Mouse (Mus musculus) spleen, postnatal 36 days (tissue): ENCODE data around the gene Gkn2.

Experiments used
- DNase-seq, 2 experiments: peaks; one replicate each; pipeline ENCODE4 v3.0.0; 2022; ENCODE audit warnings: low spot score in 2 of 2, mixed read lengths in 1 of 2

The Gkn2 gene

DNA sequence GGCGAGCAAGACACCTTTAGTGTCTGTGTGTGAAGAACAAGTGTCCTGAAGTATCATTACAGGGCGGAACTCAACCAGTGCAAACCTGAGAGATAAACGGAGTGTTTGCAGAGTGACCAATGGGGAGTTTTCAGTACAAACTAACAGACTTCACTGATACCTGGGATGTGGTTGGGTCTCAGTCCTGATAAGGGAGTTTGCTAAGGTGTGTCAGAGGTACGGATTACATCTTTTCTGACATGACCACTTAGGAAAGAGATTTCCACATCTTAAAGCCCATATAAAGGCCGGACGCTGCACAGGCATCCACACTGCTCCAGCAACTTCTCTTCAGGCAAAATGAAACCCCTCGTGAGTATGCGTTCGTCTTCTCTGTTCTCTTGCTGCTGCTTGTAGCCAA is at the start of gene Gkn2:
Gene Gkn2 (plus strand): TSS at position 301 of the 400 bp plus-strand sequence.
- no peak for DNase-seq

DNA sequence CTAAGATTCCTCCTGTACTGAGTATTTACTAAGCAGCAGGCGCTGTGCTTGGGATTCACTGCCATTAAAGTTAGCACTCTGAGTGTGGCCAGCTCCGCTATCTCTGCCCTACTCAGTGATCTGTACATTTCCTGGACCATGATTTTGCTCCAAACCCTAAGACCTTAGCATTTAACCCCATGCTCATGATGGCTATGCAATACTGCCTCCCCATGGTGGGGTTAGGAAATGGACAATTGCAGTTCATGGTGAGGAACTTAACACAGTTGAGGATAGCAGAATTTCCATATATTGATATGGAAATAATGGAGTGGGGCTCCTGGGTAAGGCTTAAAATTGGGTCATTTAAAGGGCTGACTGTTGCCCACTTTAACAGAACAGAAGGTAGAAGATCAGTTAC is 49.8 kb upstream of the Gkn2 start:
- DNase-seq: peak; percentile 31 to 46

DNA sequence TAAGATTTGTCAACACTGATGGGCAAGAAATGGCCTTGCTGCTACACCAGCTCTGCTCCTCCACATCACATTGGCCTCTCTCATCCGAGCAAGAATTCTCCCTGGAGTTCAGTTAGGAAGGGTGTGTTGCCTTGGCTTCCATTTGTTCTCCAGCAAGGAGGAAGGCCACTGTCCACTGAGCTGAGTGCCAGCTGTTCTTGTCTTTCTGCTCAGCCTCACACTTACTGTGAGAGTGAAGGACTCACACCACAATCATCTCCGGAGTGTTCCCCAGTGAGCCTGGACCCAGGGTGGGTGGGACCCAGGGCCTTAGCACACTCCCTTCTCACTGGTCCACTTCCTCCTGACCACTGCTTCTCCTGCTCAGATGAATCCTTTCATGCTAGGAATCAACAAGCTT is 46.2 kb upstream of the Gkn2 start:
- no peak for DNase-seq

DNA sequence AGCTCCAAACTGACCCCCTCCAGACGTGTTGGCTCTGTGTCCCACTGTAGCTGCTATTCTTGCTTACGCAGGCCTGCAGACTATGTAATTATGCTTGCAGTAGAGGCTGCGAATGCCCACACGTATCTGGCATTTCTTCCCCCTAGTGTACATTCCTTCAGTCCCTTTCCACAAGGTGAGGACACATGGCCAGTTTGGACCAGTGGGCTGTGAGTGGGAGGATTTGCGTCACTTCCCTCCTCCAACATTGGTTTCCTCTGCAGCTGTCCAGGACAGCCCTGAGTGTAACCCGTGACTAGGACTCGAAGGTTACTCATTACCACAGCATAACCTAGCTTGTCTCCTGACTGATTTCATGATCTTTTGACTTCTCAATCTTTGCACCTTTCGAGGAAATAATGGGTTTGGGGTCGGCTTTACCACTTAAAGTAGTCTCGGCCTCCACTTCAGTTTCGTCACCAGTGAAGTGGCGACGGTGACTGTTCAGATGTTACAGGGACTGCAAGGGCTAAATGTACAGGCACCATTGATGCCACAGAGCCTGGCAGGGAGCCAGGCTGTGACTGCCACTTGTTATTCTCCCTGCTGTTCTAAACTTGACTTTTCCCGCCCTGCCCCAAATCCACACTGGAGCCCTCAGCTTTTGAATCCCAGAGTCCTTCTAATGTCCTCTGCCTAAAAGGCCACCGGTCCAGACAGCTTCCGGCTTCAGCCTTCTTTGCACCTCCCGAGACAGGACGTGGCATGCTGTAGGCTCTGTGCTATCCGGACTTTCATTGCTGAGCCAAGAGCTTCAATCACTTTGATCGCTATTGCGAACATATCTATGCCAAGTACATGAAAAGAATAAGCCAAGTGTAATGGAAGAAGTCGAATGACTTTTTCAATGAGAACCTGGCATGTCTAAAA is 44.6 kb upstream of the Gkn2 start:
- no peak for DNase-seq

DNA sequence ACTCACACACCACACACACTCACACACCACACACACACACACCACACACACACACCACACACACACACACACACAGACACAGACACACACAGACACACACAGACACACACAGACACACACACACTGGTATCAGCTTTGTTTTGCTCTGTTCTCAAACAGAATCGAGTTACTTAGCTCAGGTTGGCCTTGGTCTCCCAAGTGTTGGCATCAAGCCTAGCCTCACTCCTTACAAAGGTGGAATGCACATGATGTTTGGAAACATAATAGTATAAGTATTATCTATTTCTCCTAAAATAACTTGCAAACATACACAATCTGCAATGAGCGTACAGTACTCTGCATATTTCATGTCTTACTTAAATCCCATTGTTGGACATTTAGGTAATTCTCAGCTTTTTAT is 40.8 kb upstream of the Gkn2 start:
- no peak for DNase-seq

DNA sequence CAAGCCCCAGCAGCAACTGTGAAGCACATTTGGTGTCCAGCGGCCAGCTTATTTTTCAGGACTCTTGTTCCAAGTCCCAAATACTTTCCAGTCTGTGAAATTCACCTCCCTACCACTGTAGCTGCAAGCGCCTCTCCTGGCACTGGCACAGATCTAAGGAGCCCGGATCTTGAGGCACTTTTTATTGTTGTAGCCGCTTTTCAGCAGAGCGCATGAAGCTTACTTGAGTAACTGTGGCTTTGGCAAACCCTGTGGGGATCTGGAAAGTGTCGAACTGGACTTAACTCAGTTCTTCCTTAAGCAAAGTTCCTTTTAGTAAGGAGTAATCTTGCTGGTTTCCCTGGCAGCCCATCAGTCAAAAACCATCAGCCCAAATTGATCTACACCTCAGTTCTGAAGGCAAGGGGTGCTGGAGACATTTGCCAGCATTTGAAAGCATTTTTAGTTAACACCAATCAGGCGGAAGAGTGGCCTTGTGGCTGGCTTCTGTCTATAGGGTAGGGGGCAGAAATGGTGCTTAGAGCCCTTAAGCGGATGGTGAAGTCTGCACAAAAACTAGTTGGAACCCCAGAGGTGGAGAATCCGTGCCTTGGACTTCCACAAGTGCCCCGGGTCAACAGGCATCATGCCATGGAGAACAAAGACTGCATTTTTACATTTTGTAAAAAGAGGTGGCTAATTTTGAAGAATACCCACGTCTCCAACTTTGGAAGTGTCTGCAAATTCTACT is 38.6 kb upstream of the Gkn2 start:
- no peak for DNase-seq

DNA sequence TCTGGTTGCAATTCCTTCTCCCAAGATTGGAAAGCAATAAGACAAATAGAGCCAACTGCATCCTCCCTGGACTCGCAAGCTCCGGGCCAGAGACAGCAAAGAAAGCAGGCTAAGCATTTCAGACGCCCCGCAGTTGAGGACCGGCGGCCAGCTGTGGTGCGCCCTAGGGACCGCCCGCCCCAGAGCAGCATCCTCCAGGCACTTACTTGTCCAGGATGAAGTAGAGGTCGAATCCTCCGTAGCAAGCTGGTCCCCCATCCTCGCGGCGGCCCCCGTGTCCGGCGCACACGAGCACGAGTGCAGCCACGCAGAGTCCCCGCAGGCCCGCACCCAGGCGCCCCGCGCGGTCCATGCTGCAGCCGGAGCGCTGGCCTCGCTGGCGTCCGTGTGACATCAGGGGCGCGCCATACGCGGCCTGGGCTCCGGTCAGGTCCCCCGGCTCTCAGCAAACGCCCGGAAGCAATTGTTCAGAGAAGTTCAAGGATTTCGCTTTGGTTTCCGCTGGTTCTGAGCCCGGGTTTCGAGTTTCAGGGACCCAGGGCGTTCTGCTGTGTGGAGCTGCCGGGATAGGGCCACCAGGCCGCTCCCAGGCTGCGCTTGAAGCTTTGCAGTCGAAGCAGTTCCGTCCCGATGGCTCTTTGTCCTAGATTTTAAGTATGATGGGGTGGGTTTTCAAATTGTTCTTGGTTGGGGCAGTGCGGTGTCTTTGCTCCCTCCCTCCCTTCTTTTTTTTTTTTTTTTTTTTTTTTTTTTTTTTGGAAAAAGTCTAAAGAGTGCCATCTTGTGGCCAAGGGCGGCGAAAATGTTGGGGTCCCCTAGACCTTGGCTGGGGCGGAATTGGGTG is 37.8 kb upstream of the Gkn2 start, which contains the start of gene Antxr1:
Gene Antxr1 (minus strand): TSS at position 731 of the 844 bp plus-strand sequence.
- peak in 1 of 2 experiments; percentile 8 for DNase-seq

DNA sequence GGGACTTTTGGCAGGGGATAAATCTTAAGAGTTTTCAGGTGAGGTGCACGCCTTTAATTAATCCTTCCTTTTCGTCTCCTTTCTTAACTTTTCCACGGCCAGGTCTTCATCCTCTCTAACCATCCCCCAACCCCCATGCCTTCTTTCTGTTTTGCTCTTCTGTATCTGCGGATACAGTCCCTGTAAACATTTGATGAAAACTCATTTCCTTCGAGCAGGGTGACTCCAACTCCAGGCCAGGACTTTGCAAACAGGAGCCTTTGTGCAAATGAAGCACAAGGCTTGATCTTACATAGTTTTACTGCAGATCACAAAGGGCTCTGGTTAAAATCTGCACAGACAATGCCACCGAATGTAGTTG is 37.2 kb upstream of the Gkn2 start:
- DNase-seq: no peak

DNA sequence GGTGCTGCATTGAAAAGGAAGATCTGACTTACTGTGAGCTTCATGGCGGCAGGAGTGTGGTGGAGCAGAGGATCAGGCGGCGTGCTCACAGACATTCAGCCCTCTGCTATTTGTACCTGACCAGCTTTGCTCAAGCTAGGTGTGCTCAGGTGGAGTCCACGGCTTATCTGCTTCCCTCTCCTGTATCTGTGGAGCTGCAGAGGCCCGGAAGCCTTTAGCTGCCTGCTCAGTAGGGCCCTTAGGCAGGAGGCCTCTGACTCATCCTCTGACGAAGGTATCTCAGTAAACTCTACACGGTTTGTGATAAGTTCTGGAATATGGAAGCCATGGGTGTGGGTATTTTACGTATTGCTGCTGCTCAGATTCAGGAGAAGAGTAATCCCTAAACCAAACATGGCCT is 22.3 kb upstream of the Gkn2 start, which contains the start of gene Gkn1:
Gene Gkn1 (minus strand): TSS at position 114 of the 400 bp plus-strand sequence.
- DNase-seq: no peak

DNA sequence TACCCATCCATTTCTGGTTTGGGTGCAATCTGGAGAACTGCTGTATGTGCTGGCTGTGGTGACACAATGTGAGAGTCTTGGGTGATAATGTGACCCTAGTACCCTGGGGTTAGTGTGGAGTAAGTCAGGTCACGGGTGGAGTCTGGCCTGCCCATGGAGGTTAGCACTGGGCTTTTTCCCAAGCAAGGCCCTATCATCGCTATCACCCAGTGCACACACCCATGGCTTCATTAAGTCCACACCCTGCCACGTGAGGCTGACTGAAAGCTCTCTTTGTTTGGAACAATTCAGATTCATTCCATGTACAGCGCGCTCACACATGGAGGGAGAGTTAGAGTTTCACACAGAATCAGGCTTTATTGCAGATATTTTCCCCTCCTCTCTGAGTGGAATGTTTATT is 18.7 kb upstream of the Gkn2 start:
- DNase-seq: no peak

DNA sequence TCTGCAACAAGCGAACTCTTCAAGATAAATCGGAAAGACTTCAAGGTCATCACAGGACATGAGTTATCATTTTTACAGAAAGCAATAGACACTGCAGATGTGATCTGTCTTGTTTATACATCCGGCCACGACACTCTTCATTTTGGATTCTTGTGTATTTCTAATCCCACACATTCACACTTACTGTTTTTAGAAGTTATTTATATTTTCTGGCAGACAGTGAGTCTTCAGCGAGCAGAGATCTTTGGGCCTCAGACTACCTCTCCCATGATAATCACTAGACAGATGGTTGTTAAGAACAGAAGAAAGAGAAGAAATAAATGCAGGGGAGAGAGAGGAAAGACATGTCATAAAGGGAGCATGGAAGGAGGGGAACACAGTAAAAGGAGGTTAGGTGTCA is 3.9 kb upstream of the Gkn2 start:
- DNase-seq: no peak

DNA sequence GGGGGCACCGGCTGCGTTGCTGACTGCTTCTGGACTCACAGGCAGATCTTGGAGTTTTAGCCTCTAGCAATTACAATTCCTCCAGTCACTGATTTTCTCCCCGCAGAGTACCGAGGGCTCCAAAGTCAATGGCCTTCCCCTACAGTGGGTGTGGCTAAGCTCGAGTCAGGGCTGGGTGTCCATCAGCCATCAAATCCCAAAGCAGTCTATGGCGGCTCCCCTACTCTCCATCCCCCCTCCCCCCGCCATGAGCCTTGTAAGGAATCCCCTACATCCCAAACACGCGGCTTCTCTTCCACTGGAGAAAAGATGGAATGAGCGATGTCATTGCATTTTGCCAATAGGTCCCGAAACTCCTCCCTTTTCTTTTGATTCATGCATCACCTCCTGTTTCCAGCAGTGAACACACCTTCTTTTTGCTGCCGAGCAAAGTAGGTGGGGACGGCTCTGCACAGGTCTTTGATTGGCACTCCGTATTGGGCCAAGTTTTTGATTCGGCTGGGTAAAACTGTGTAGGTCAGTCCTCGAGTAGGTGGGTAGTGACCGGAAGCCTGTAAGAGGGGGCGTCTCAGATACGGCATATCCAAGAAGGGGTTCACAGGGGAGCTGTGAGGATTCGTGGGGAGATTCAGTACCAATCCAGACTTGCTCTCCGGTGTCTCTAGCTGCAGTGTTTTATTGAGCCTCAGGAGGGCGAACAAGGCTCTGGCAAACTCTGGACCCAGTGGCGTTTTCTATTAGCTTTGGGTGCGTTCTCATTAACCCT is 11.0 kb downstream of the Gkn2 start:
- no peak for DNase-seq

DNA sequence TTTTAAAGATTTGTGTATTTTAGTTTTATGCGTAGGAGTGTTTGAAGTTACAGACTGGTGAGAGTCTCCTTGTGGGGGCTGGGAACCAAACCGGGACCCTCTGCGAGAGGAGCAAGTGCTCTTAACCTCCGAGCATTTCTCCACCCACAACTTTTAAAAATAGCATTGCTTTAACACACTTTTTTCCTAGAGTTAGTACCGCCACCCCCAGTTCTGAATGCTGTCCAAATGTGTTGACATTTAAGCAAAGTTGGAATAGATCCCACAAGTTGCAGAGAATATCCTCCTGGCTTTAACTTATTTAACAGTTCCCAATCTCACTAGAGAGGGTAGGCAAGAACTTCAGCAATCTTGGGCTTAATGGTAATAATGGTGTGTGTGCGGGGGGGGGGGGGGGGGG is 11.6 kb downstream of the Gkn2 start:
- DNase-seq: no peak

DNA sequence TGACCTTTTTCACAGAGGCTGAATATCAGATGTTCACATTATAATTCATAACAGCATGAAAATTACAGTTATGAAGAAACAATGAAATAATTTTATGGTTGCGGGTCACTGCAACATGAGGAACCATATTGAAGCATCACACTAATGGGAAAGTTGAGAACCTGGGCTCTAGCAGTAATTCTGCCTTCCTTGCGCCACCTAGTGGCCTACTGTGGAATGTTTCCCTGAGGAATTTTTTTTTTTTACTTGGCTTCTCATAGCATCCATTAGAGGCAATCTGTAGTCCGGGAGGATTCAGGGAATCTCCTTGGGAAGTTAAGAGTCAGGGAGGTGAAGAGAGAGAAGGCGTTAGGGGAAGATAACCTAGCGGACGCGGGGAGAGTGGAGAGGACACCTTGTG is 13.0 kb downstream of the Gkn2 start:
- peak; percentile 8 to 29 for DNase-seq

DNA sequence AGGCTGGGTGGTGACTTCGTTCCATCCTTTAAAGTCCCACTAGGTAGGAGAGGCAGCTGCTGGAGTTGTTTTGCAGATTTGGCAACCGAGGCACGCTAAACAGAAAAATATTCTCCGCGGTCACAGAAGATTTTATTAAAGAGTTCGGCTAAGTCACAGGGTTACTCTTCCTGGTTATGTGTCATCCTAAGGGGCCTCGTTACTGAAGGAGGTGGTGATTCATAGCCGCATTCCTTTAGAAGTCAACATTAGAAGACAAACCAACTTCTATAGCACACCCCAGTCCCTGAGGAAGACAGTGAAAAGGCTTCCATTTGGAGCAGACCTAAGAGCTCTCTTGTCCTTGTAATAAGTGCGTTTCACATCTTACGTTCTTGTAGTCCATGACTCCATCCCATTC is 13.5 kb downstream of the Gkn2 start:
- no peak for DNase-seq

DNA sequence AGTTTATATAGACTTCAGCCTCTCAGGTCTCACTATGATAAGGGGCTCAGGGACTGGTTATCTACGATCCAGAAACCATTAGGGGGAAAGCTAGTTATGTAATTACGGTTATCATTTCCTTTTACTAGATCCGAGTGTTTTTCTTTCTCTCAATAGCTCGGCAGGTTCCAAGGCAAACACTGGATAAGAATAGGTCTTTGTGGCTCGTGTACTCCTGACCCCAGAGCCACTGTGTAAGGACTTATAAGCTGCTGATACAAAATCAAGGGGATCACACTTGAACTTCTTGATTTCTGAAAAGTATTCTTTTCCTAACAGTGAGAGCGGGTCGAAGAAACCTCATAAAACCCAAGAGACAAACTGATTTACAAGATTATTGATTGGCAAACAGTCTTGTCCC is 15.7 kb downstream of the Gkn2 start, which contains the start of gene Gkn3:
Gene Gkn3 (minus strand): TSS at position 59 of the 400 bp plus-strand sequence.
- no peak for DNase-seq

DNA sequence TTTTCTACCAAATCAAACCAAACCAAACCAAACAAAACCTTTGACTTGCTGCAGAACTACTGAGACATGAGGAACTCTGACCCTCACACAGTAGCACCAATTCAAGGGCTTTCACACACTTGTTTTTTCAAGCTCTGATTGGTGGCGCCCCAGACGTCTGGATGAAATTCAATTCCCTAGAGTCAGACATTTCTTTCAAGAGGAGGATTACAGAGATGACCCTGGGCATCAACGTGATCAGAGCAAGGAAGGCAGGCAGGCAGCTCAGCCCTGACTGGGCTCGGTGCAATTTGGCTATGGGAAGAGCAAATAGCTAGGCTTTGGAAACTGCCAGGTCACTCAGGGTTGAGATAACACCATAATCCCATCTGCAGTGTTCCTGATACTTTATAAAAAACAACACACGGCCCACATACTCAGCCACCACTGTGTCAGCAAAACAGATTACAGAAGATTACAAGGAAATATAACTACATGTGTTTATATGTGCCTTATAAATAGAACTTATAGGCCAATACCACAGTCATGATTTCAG is 16.4 kb downstream of the Gkn2 start:
- no peak for DNase-seq

DNA sequence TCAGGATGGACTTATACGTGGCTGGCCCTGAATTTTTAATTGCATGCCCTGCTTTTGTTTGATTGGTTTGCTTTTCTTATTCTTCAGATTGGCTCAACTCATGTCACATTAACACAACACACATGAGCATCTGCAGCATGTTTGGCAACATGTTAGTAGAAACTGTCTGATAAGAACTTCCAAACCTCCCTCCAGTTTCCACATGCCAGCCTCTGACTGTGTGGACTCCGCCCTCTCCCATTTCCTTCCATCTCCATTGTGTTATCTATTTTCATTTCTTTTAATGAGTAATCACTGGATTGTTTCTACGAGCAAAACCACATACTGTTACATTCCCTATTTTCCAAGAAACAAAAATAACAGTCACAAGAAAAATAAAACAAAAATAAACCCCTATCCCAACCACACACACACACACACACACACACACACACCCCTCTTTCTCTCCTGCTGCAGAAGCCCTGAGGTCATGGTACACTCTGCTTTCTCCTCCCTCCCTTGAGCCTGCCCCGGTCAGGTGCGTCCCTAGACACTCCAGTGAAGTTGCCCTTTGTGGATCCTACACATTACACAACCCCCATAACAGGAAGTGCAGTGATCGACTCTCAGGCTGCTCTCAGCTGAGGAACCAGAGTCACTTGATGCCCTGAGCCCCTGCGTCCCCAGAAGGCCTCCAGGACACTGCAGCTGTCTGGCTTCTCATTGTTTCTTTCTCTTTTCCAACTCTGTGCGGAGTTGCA is 20.5 kb downstream of the Gkn2 start:
- DNase-seq: peak in 1 of 2 experiments; percentile 8

DNA sequence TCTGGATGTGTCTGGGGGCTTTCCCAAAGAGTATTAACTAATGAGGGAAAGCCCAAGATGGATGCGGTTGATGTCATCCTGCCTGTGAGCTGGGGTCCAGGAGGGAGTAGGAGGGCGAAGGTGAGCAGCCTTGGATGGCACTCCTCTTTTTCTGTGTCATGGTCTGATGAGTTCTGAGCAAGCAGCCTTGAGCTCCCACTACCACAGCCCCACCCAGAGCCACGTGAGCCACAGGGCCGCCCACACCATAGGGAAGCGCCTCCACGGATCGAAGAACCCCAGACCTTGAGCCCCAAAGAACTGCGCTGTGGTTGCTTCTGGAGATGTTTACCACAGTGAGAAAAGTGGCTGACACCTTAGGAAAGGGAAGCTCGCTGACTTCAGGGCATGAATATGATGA is 21.6 kb downstream of the Gkn2 start:
- DNase-seq: peak; percentile 58 to 62

DNA sequence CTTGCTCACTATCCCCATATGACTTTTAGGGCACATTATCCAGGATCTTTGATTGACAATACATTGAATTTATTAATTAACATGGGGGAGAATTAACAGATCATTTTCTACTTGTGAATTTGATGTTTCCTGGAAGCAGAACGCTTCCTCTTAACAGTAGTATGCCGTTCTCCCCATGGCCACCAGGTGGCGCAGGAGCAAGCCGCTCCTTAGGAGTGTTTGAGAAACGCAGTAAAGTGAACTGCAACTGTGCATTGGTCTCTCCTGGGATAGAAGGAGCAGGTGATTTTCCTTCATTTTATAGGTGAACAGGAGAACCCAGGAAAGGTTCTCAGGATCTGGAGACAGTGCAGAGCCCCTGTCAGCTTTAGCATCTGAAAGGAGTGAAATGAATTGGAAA is 26.0 kb downstream of the Gkn2 start:
- peak; percentile 71 to 79 for DNase-seq
